Mouse (Mus musculus) liver, embryonic 13.5 days (tissue): ENCODE measurements at regions not wholly inside any gene's neighbourhood (a gene's known extent, or its start where the extent isn't known, plus 50 kb on each side); places are given as distances from the start of the nearest gene placed in this dataset.

ENCODE experiments used
- ATAC-seq: fragments of 200-750 bp; cut with Nextera tagmentation; 2 replicates; pipeline ENCODE4 v1.8.0; 2017; ENCODE audit warnings: low read depth, mild to moderate bottlenecking, moderate number of reproducible peaks, moderate library complexity
- DNase-seq: peaks from one replicate; pipeline ENCODE4 v3.0.0; 2022
- H3K27ac ChIP-seq: fragments of 300-500 bp; sonication (generic); 2 replicates; pipeline ENCODE4 v1.5.1; 2015; ENCODE audit warnings: moderate library complexity, mild to moderate bottlenecking, inconsistent platforms
- H3K27me3 ChIP-seq: fragments of 300-500 bp; sonication (generic); 2 replicates; pipeline ENCODE4 v1.6.1; 2015; ENCODE audit warnings: mild to moderate bottlenecking, inconsistent platforms
- H3K36me3 ChIP-seq: fragments of 300-500 bp; sonication (generic); 2 replicates; pipeline ENCODE4 v1.6.1; 2015; ENCODE audit warnings: mild to moderate bottlenecking, inconsistent platforms
- H3K4me1 ChIP-seq: fragments of 300-500 bp; sonication (generic); replicated peaks from 2 replicates; pipeline ENCODE4 v1.6.1; 2015; ENCODE audit warnings: inconsistent platforms
- H3K4me2 ChIP-seq: fragments of 300-500 bp; sonication (generic); 2 replicates; pipeline ENCODE4 v1.6.1; 2015; ENCODE audit warnings: inconsistent platforms, mild to moderate bottlenecking, moderate library complexity
- H3K4me3 ChIP-seq: fragments of 300-500 bp; sonication (generic); replicated peaks from 2 replicates; pipeline ENCODE4 v1.5.1; 2015; ENCODE audit warnings: mild to moderate bottlenecking, inconsistent platforms
- H3K9ac ChIP-seq: fragments of 300-500 bp; sonication (generic); 2 replicates; pipeline ENCODE4 v1.6.1; 2015; ENCODE audit warnings: mild to moderate bottlenecking, inconsistent platforms
- H3K9me3 ChIP-seq: fragments of 300-500 bp; sonication (generic); replicated peaks from 2 replicates; pipeline ENCODE4 v1.6.1; 2016; ENCODE audit warnings: inconsistent platforms
- WGBS: fragments of 180-500 bp; shearing (Covaris S2); methylation state at CpG from one replicate; pipeline ENCODE4 v1.1.7; 2015; ENCODE audit not compliant: insufficient replicate concordance; 5-methylcytosine and 5-hydroxymethylcytosine counted together

DNA sequence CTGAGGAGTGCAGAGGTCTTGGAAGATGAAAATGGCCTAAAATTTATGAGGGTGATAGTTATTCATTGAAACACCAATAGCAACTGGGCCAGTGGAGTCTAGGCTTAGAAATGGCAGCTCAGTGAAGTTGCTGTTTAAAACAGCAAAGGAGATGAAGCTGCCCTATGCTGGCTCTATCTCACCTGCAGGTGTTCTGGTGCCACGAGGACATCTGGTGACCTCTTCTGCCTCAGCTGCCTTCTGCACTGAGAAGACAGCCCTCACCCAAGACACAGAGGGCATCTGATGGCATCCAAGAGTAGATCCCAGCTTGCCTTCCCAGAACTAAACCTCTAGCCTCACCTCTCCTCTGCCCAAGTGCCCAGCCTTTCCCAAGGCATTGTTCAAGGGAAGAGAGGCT is 187.5 kb upstream of the Sdk2 start:
- Histone ChIP-seq H3K4me2 (no peak overlapping the region), H3K4me3 (no peak overlapping the region), H3K36me3 (no peaks in the 10 kb centered on the region), H3K4me1 (peaks cover 3% of the 10 kb centered on the region), H3K9ac (no peak overlapping the region), H3K27ac (no peak overlapping the region), H3K27me3 (no peaks in the 10 kb centered on the region), H3K9me3 (no peaks in the 10 kb centered on the region)
- 32% methylated on average over 1 of the region's 1 CpGs for WGBS
- no peak for DNase-seq
- no peak for ATAC-seq

GRCm38 (mm10) chr11:114251614-114252013 is 184.8 kb upstream of the Sdk2 start:
- WGBS: 62% methylated on average over 7 of the region's 7 CpGs
- no peak overlapping the region for H3K27ac ChIP-seq
- H3K9me3 ChIP-seq: no peaks in the 10 kb centered on the region
- DNase-seq (no peak), ATAC-seq (no peak)
- H3K9ac ChIP-seq: no peak overlapping the region
- no peak overlapping the region for H3K4me2 ChIP-seq
- no peak overlapping the region for H3K4me3 ChIP-seq
- no peaks in the 10 kb centered on the region for H3K36me3 ChIP-seq
- peaks cover 17% of the 10 kb centered on the region for H3K4me1 ChIP-seq
- 0 out of 2 replicates have a peak, but pooled peaks cover 2% of the 10 kb centered on the region for H3K27me3 ChIP-seq

- H3K4me2 ChIP-seq: no peak overlapping the region
- no peak overlapping the region for H3K4me3 ChIP-seq
- H3K4me1 ChIP-seq: peaks cover 19% of the 10 kb centered on the region
- 0 out of 2 replicates have a peak, but pooled peaks cover 2% of the 10 kb centered on the region for H3K27me3 ChIP-seq
- no peaks in the 10 kb centered on the region for H3K9me3 ChIP-seq
- DNase-seq (no peak), ATAC-seq (peak; percentile 74)
- H3K27ac ChIP-seq: no peak overlapping the region
- no peaks in the 10 kb centered on the region for H3K36me3 ChIP-seq
- no peak overlapping the region for H3K9ac ChIP-seq
- 17% methylated on average over 7 of the region's 7 CpGs for WGBS
Measured at GRCm38 (mm10) chr11:114249215-114249614, 182.4 kb upstream of the Sdk2 start.

DNA sequence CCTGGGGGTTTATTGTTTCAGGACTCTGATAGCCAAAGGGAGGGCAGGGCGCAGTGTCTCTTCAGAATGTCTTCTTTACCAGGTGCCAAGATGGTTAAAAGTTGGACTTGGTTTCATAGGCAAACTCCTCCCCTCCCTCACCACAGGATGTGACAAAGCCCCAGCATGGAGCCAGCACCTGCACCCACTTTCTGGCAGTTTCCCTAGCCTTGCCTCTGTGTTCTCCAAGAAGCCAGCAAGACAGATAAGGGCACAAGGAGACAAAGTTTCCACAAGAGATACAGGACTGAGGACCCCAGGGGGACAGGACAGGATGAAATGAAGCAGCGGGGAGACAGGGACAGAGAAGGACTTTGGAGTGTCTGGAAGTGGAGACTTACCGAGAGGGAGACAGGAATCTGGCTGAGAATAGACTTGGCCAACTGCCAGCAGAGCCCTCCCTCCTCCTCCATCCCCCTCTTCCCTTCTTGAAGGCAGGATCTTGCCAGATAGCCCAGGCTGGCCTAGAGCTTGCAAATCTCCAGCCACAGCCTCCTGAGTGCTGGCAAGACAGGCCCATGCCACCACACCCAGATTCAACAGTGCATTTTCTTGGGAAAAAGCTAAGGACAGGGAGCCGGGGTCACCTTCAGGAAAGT is 181.5 kb upstream of the Sdk2 start:
- no peaks in the 10 kb centered on the region for H3K36me3 ChIP-seq
- no peak overlapping the region for H3K4me2 ChIP-seq
- H3K4me3 ChIP-seq: no peak overlapping the region
- 59% methylated on average over 4 of the region's 4 CpGs for WGBS
- H3K27ac ChIP-seq: no peak overlapping the region
- 0 out of 2 replicates have a peak, but pooled peaks cover 2% of the 10 kb centered on the region for H3K27me3 ChIP-seq
- peaks cover 19% of the 10 kb centered on the region for H3K4me1 ChIP-seq
- ATAC-seq: no peak
- no peaks in the 10 kb centered on the region for H3K9me3 ChIP-seq
- no peak overlapping the region for H3K9ac ChIP-seq
- no peak for DNase-seq

GRCm38 (mm10) chr11:114239311-114239803 is 172.5 kb upstream of the Sdk2 start:
- Histone ChIP-seq H3K27me3 (0 out of 2 replicates have a peak, but pooled peaks cover 3% of the 10 kb centered on the region), H3K27ac (no peak overlapping the region), H3K9me3 (no peaks in the 10 kb centered on the region), H3K9ac (no peak overlapping the region), H3K36me3 (no peaks in the 10 kb centered on the region), H3K4me2 (no peak overlapping the region), H3K4me3 (no peak overlapping the region), H3K4me1 (no peaks in the 10 kb centered on the region)
- WGBS: 49% methylated on average over 8 of the region's 8 CpGs
- ATAC-seq (no peak), DNase-seq (no peak)

- Histone ChIP-seq H3K9ac (no peak overlapping the region), H3K9me3 (no peaks in the 10 kb centered on the region), H3K27ac (no peak overlapping the region), H3K4me1 (no peaks in the 10 kb centered on the region), H3K4me2 (no peak overlapping the region), H3K4me3 (no peak overlapping the region), H3K36me3 (no peaks in the 10 kb centered on the region), H3K27me3 (0 out of 2 replicates have a peak, but pooled peaks cover 3% of the 10 kb centered on the region)
- WGBS: 56% methylated on average over 5 of the region's 5 CpGs
- ATAC-seq (no peak), DNase-seq (no peak)
Measured at GRCm38 (mm10) chr11:114238801-114239200, 172.0 kb upstream of the Sdk2 start.

GRCm38 (mm10) chr11:114238316-114238715 is 171.5 kb upstream of the Sdk2 start:
- no peaks in the 10 kb centered on the region for H3K36me3 ChIP-seq
- WGBS: 33% methylated on average over 8 of the region's 8 CpGs
- H3K9me3 ChIP-seq: no peaks in the 10 kb centered on the region
- no peak for DNase-seq
- no peak overlapping the region for H3K4me2 ChIP-seq
- H3K27me3 ChIP-seq: 0 out of 2 replicates have a peak, but pooled peaks cover 3% of the 10 kb centered on the region
- H3K27ac ChIP-seq: no peak overlapping the region
- ATAC-seq: no peak
- H3K4me1 ChIP-seq: no peaks in the 10 kb centered on the region
- no peak overlapping the region for H3K4me3 ChIP-seq
- no peak overlapping the region for H3K9ac ChIP-seq

DNA sequence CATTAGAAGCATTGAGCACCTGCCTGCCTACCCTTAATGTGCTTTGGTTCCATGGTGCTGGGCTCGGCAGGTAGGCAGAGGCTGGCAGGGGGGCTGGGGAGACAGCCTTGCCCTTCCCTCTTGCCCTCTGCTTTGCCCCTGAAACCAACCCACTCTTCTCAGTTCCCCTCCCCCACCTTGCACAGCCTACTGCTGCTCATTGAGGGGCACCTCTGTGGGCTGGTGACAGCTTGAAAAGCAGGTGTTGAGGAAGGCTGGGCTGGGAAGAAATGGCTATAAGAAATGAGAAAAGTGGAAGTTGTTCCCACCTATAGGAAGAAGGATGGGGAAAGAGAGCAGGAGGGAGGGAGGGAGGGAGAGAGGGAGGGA is 167.7 kb upstream of the Sdk2 start:
- Histone ChIP-seq H3K27ac (no peak overlapping the region), H3K4me1 (no peaks in the 10 kb centered on the region), H3K4me2 (no peak overlapping the region), H3K9me3 (no peaks in the 10 kb centered on the region), H3K36me3 (no peaks in the 10 kb centered on the region), H3K27me3 (no peaks in the 10 kb centered on the region), H3K4me3 (no peak overlapping the region), H3K9ac (no peak overlapping the region)
- DNase-seq (no peak), ATAC-seq (no peak)
- WGBS: 52% methylated on average over 1 of the region's 1 CpGs

GRCm38 (mm10) chr11:114233636-114234541 is 167.0 kb upstream of the Sdk2 start:
- Histone ChIP-seq H3K27ac (no peak overlapping the region), H3K27me3 (no peaks in the 10 kb centered on the region), H3K36me3 (no peaks in the 10 kb centered on the region), H3K9ac (no peak overlapping the region), H3K4me3 (no peak overlapping the region), H3K9me3 (no peaks in the 10 kb centered on the region), H3K4me2 (no peak overlapping the region), H3K4me1 (no peaks in the 10 kb centered on the region)
- ATAC-seq: no peak
- DNase-seq: no peak
- 71% methylated on average over 19 of the region's 19 CpGs for WGBS

GRCm38 (mm10) chr11:114231841-114232240 is 165.0 kb upstream of the Sdk2 start:
- no peak overlapping the region for H3K27ac ChIP-seq
- no peak overlapping the region for H3K9ac ChIP-seq
- H3K4me3 ChIP-seq: no peak overlapping the region
- no peaks in the 10 kb centered on the region for H3K36me3 ChIP-seq
- no peaks in the 10 kb centered on the region for H3K4me1 ChIP-seq
- ATAC-seq (no peak), DNase-seq (no peak)
- H3K27me3 ChIP-seq: no peaks in the 10 kb centered on the region
- WGBS: 55% methylated on average over 4 of the region's 4 CpGs
- no peaks in the 10 kb centered on the region for H3K9me3 ChIP-seq
- H3K4me2 ChIP-seq: no peak overlapping the region

GRCm38 (mm10) chr11:114229763-114230162 is 162.9 kb upstream of the Sdk2 start:
- H3K4me1 ChIP-seq: no peaks in the 10 kb centered on the region
- H3K27ac ChIP-seq: no peak overlapping the region
- H3K27me3 ChIP-seq: no peaks in the 10 kb centered on the region
- H3K36me3 ChIP-seq: no peaks in the 10 kb centered on the region
- H3K9ac ChIP-seq: no peak overlapping the region
- WGBS: 58% methylated on average over 8 of the region's 8 CpGs
- H3K9me3 ChIP-seq: no peaks in the 10 kb centered on the region
- ATAC-seq: no peak
- no peak for DNase-seq
- H3K4me3 ChIP-seq: no peak overlapping the region
- no peak overlapping the region for H3K4me2 ChIP-seq
